Mouse (Mus musculus): ENCODE measurements at regions not wholly inside any gene's neighbourhood (a gene's known extent, or its start where the extent isn't known, plus 50 kb on each side); places are given as distances from the start of the nearest gene placed in this dataset.

DNA sequence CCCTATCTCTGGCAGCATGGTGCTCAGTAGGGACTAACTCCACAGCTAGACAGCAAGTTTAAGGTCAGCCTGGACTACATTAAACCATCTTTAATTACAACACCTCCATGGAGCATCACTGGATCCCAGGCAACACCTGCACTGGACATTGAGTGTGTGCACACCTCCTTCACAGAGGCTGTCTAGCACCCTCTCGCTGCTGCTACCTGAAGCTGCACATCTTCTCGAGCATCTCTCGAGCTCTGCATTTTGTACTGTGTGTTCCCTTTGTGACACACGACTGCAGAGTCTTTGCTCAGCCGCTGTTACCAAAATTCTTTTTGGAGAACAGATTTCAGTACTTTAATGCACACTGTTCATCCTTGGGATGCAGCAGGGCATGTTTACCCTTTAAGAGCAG lies 212.2 kb upstream of the Smim15 start:
- H3K27ac ChIP-seq (ENCODE audit: insufficient read depth, low read length), result no peak overlapping the region
- 71% methylated on average over 5 of the region's 5 CpGs for WGBS
- H3K27me3 ChIP-seq (ENCODE audit: control insufficient read depth, insufficient read depth, low read length), result no peaks in the 10 kb centered on the region
- H3K4me1 ChIP-seq (ENCODE audit: control insufficient read depth, insufficient read depth, low read length), result no peaks in the 10 kb centered on the region; the same call in 1 of the 2 replicates
- no peak for DNase-seq
- TF ChIP-seq CTCF (IDR thresholded peaks at IDR 0.05; ENCODE audit: borderline replicate concordance, insufficient read depth, low read depth, low read length) (0 out of 2 replicates have a peak, but pooled peaks have one; percentile 4), POLR2A (IDR thresholded peaks at IDR 0.05; ENCODE audit: borderline replicate concordance, insufficient read depth, low read length) (no peak)
- no peak overlapping the region for H3K4me3 ChIP-seq (replicated peaks; ENCODE audit: insufficient read depth, low read depth, low read length)

DNA sequence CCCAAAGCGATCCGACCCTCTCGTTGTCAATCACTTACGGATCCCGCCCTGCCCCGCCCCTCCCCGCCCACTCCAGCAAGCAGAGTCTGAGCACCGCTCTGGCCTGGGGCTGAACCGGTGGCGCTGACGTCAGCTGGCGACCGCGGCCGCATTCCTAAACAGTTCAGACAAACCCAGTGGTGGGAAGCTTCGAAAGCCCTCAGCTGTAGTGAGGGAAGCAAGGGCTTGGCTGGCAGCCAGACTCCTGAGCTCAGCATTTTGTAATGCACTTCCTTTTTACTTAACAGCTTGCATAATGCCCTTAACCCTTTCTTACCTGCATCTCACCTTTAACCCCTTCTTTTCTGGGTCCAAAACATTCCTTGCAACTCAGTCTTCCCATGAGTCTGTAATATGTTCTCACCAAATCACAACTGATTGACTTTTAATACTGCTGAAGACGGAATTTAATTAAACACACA lies 213.0 kb upstream of the Smim15 start:
- H3K4me1 ChIP-seq (ENCODE audit: control insufficient read depth, insufficient read depth, low read length), result no peaks in the 10 kb centered on the region; the same call in 1 of the 2 replicates
- WGBS, result 2% methylated on average over 17 of the region's 17 CpGs
- TF ChIP-seq CTCF (IDR thresholded peaks at IDR 0.05; ENCODE audit: borderline replicate concordance, insufficient read depth, low read depth, low read length) (no peak), POLR2A (IDR thresholded peaks at IDR 0.05; ENCODE audit: borderline replicate concordance, insufficient read depth, low read length) (no peak)
- DNase-seq, result peak; percentile 69 to 78
- peak overlapping the region; percentile 62 for H3K4me3 ChIP-seq (replicated peaks; ENCODE audit: insufficient read depth, low read depth, low read length)
- H3K27ac ChIP-seq (ENCODE audit: insufficient read depth, low read length), result no peak overlapping the region
- H3K27me3 ChIP-seq (ENCODE audit: control insufficient read depth, insufficient read depth, low read length), result no peaks in the 10 kb centered on the region

DNA sequence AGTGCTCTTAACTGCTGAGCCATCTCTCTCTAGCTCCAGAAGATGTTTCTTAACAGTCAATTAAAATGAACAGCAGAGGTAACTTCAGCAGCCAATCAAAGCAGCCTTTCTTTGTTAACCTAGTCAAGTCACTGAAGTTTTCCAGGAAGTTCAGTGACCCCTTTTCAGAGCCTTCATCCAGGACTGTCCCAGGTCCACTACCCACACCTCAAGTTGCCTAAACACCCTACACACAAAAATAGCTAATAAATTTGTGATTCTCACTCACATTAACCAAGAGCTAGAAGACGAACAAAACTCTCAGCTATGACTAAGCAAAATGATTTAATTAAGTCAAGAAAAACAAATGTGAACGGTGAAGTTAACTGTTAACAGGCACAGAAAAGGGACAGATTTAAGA lies 214.0 kb upstream of the Smim15 start:
- no peak for DNase-seq
- H3K4me3 ChIP-seq (replicated peaks; ENCODE audit: insufficient read depth, low read depth, low read length), result no peak overlapping the region
- WGBS, result 78% methylated on average over 2 of the region's 2 CpGs
- H3K27me3 ChIP-seq (ENCODE audit: control insufficient read depth, insufficient read depth, low read length), result no peaks in the 10 kb centered on the region
- no peak for TF ChIP-seq POLR2A (IDR thresholded peaks at IDR 0.05; ENCODE audit: borderline replicate concordance, insufficient read depth, low read length)
- TF ChIP-seq CTCF (IDR thresholded peaks at IDR 0.05; ENCODE audit: borderline replicate concordance, insufficient read depth, low read depth, low read length), result no peak
- H3K27ac ChIP-seq (ENCODE audit: insufficient read depth, low read length), result no peak overlapping the region
- H3K4me1 ChIP-seq (ENCODE audit: control insufficient read depth, insufficient read depth, low read length), result no peaks in the 10 kb centered on the region; the same call in 1 of the 2 replicates

DNA sequence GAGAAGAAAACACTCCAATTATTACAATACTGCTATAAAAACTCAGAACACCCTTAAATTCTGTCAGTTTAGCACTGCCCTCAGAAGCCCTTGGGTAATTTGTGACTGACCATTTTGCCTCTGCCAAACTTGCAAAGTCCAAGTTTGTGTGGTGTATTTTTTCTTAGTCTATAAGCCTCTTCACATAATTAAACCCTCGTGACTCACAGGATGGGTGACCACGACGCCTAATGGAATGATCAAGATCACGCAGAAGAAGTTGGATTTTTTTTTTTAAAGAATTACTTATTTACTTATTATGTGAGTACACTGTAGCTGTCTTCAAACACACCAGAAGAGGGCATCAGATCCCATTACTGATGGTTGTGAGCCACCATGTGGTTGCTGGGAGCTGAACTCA lies 214.4 kb upstream of the Smim15 start:
- no peaks in the 10 kb centered on the region; the same call in 1 of the 2 replicates for H3K4me1 ChIP-seq (ENCODE audit: control insufficient read depth, insufficient read depth, low read length)
- WGBS, result 96% methylated on average over 4 of the region's 4 CpGs

DNA sequence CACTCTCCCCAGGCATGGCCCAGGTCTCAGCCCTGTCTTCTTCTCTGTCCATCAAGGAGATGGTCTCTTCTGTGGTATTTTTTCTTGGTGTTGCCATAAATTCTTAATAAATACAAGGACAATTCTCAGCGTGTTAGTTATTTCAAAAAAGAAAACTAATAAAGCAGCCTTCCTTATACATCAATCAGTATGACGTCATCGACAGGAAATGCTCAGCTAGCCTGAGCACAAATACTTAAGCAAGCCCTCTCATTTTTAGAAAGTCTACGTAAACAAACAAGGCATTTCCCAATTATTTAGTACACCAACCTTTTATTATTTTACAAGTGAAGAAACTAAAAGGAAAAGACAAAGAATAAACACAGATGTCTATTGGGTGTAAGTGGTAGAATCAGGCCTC lies 218.6 kb upstream of the Smim15 start:
- Histone ChIP-seq H3K4me1 (ENCODE audit: control insufficient read depth, insufficient read depth, low read length) (no peaks in the 10 kb centered on the region), H3K27me3 (ENCODE audit: control insufficient read depth, insufficient read depth, low read length) (no peaks in the 10 kb centered on the region), H3K4me3 (replicated peaks; ENCODE audit: insufficient read depth, low read depth, low read length) (no peak overlapping the region), H3K27ac (ENCODE audit: insufficient read depth, low read length) (no peak overlapping the region)
- WGBS, result 89% methylated on average over 4 of the region's 4 CpGs
- TF ChIP-seq CTCF (IDR thresholded peaks at IDR 0.05; ENCODE audit: borderline replicate concordance, insufficient read depth, low read depth, low read length) (no peak), POLR2A (IDR thresholded peaks at IDR 0.05; ENCODE audit: borderline replicate concordance, insufficient read depth, low read length) (no peak)
- no peak for DNase-seq

More for the DNA sequence above, 214.4 kb upstream of the Smim15 start:
- Histone ChIP-seq H3K27ac (ENCODE audit: insufficient read depth, low read length) (no peak overlapping the region), H3K4me3 (replicated peaks; ENCODE audit: insufficient read depth, low read depth, low read length) (no peak overlapping the region), H3K27me3 (ENCODE audit: control insufficient read depth, insufficient read depth, low read length) (no peaks in the 10 kb centered on the region)
- no peak for DNase-seq
- TF ChIP-seq CTCF (IDR thresholded peaks at IDR 0.05; ENCODE audit: borderline replicate concordance, insufficient read depth, low read depth, low read length) (no peak), POLR2A (IDR thresholded peaks at IDR 0.05; ENCODE audit: borderline replicate concordance, insufficient read depth, low read length) (no peak)

DNA sequence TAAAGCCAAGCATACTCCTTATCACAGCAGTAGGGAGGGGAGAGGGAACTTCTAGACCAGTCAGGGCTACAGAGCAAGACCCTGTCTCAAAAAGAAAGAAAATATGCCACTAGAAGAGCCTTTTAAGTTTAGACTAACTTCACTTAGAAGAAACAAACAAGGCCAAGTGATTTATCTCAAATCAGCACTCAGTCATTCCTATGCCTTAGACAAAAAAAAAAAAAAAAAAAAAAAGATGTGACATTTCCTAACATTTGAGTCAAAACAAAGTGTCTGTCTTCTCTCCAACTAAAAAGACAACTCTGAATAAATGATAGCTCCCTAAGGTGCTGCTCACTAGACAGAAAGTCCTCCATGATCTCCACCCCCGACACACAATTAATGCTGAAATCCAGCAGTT lies 220.9 kb upstream of the Smim15 start:
- no peaks in the 10 kb centered on the region for H3K4me1 ChIP-seq (ENCODE audit: control insufficient read depth, insufficient read depth, low read length)
- TF ChIP-seq POLR2A (IDR thresholded peaks at IDR 0.05; ENCODE audit: borderline replicate concordance, insufficient read depth, low read length) (no peak), CTCF (IDR thresholded peaks at IDR 0.05; ENCODE audit: borderline replicate concordance, insufficient read depth, low read depth, low read length) (no peak)
- H3K4me3 ChIP-seq (replicated peaks; ENCODE audit: insufficient read depth, low read depth, low read length), result no peak overlapping the region
- DNase-seq, result no peak
- no peaks in the 10 kb centered on the region for H3K27me3 ChIP-seq (ENCODE audit: control insufficient read depth, insufficient read depth, low read length)
- WGBS, result 89% methylated on average over 1 of the region's 1 CpGs
- no peak overlapping the region for H3K27ac ChIP-seq (ENCODE audit: insufficient read depth, low read length)

DNA sequence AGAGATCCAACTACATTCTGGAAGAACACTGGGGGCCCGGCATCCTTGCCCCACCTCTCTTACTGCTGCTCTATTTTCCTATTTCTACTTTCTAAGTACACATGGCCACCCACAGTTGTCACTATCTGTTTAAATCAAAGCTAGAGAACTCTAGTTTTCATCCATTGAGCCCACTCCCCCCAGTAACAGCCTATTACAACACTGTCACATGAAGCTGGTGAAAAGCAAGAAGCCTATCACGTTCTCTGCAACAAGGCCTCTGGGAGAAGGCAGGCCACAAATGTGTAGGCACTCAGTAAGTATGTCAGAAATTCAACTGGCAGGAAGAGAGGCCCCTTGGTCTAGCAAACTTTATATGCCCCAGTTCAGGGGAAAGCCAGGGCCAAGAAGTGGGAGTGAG lies 222.0 kb upstream of the Smim15 start:
- no peaks in the 10 kb centered on the region for H3K4me1 ChIP-seq (ENCODE audit: control insufficient read depth, insufficient read depth, low read length)
- DNase-seq, result no peak
- no peaks in the 10 kb centered on the region for H3K27me3 ChIP-seq (ENCODE audit: control insufficient read depth, insufficient read depth, low read length)
- no peak overlapping the region for H3K4me3 ChIP-seq (replicated peaks; ENCODE audit: insufficient read depth, low read depth, low read length)
- H3K27ac ChIP-seq (ENCODE audit: insufficient read depth, low read length), result no peak overlapping the region
- 92% methylated on average over 2 of the region's 2 CpGs for WGBS
- TF ChIP-seq CTCF (IDR thresholded peaks at IDR 0.05; ENCODE audit: borderline replicate concordance, insufficient read depth, low read depth, low read length), result no peak
- TF ChIP-seq POLR2A (IDR thresholded peaks at IDR 0.05; ENCODE audit: borderline replicate concordance, insufficient read depth, low read length), result no peak

DNA sequence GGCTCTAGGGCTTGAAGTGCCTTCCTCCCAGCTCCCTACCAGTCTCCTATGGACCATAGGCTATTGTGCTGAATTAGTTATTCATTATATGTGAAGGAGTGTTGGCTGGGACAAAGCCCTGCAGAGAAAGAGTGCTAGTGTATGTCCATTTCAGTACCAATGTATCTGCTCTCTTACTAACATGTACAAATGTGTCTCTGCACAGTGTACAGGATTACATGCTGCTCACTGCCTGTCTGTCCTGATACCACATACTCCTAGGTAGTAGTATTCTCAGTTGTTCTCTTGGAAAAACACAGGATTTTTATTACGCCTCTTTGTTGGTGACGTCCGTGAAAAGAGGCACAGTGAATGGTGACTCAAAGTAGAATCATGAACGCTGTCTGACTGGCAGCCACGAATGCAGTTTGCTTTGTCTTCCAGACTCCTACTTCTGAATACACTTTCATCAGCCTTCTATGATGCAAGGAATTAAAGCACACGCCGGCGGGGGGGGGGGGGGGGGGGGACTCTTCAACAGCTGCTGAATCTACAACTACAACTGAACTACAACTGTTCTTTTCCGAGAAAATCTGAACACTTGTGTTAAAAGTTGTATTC lies 230.6 kb upstream of the Smim15 start:
- no peaks in the 10 kb centered on the region for H3K27me3 ChIP-seq (ENCODE audit: control insufficient read depth, insufficient read depth, low read length)
- H3K4me1 ChIP-seq (ENCODE audit: control insufficient read depth, insufficient read depth, low read length), result peaks cover 2% of the 10 kb centered on the region; the same call in 1 of the 2 replicates
- H3K27ac ChIP-seq (ENCODE audit: insufficient read depth, low read length), result no peak overlapping the region
- 41% methylated on average over 9 of the region's 9 CpGs for WGBS
- DNase-seq, result no peak
- no peak for TF ChIP-seq POLR2A (IDR thresholded peaks at IDR 0.05; ENCODE audit: borderline replicate concordance, insufficient read depth, low read length)
- TF ChIP-seq CTCF (IDR thresholded peaks at IDR 0.05; ENCODE audit: borderline replicate concordance, insufficient read depth, low read depth, low read length), result no peak
- no peak overlapping the region for H3K4me3 ChIP-seq (replicated peaks; ENCODE audit: insufficient read depth, low read depth, low read length)

Measured in cerebellum, adult 2 months (tissue).